Mouse (Mus musculus): ENCODE measurements around the gene Actl6a.

DNA sequence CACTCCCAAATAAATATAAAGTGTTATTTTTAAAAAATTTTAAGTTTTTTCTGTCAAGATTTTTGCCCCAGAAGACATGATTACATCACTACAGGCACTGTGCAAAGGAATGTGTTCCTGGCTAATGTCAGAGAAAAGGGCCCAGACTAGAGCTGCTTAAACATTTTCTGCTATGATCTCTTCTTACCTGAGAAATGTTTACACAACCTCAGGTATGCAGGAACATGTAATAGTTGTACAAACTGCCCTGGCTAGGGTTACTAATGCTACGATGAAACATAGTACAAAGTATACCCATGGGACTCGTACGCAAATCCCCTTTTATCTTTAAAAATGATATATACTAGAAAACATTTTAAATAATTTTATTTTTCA is 44.6 kb upstream of the Actl6a start:
- TF ChIP-seq CTCF (IDR thresholded peaks at IDR 0.05; ENCODE audit: low read depth): no peak
- TF ChIP-seq EP300 (IDR thresholded peaks at IDR 0.05; ENCODE audit: low read depth): no peak
